23 mouse cellular contexts compared by ENCODE assay signal in the genomic region with DNA sequence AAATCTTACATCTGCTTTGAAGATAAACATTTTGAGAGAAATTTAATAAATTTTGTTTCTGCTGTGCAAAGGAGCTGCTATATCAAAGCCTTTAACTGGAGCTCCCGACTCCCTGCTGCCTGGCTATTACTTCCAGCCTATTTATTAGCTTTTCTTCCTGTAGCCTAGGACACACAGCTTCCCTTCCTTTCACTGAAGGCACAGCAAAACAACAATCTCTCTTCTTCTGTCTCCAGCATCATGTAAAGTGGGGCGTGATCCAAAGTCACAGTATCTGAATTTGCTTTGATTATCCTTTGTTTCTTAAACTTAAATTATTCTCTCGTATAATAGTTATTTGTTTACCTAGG. TPM values are rescaled to one million over a fixed set of nuclear protein-coding genes. Genes with fewer than 3 reads are reported as not detected.
A peak's percentile ranks its signal among the peaks of the same experiment; 100 is the strongest.
DNase-seq lines count a peak whose midpoint lies in the region; ATAC-seq and TF ChIP-seq lines count a peak whose summit lies in the region.
"Had no signal": no experiment of that assay in that cellular context is flagged by ENCODE, and none has a peak within 500 bp of the region (broad histone marks: within the 10 kb centered on the region; RNA-seq: fewer than 3 reads in every experiment).

No protein-coding gene starts in this region.

- 34% methylated on average over 3 of the region's 3 CpGs for WGBS in lung, embryonic 14.5 days

- ATAC-seq in cerebellum, adult (ENCODE audit: insufficient number of reproducible peaks, low FRiP score, low TSS enrichment), result peak; percentile 88
- no peak for ATAC-seq in lung, embryonic 14.5 days (ENCODE audit: insufficient read depth)
- ATAC-seq: hindbrain, embryonic 16.5 days had no signal

- no peak for DNase-seq in cerebellum, postnatal 4 days (ENCODE audit: low spot score in 2 of 2)
- peak; percentile 25 for DNase-seq in lung, embryonic 14.5 days
- no peak for DNase-seq in lung, postnatal 10 days
- peak; percentile 91 for DNase-seq in cerebellum, adult 9-10 months
- DNase-seq in retina, postnatal 1 day, result peak; percentile 86
- no peak for DNase-seq in heart, adult 9 months (ENCODE audit: low spot score in 2 of 2)
- no peak for DNase-seq in T-cell, adult 2 months (ENCODE audit: low spot score)
- DNase-seq: adrenal gland, postnatal 25 days; gastrocnemius, postnatal 14 days; heart, adult 2 months; heart, postnatal 4 days; kidney, adult 11 months; lung, adult 18-20 months; lung, postnatal 36 days; thymus, postnatal 25 days had no signal

- no peaks in the 10 kb centered on the region for H3K27me3 ChIP-seq in lung, embryonic 14.5 days (ENCODE audit: insufficient read depth, low read length)
- H3K27me3 ChIP-seq: heart, embryonic 15.5 days; neural tube, embryonic 12.5 days had no signal

- H3K4me1 ChIP-seq in lung, embryonic 14.5 days (ENCODE audit: insufficient read depth), result no peaks in the 10 kb centered on the region
- H3K4me1 ChIP-seq: heart, embryonic 15.5 days; neural tube, embryonic 12.5 days had no signal

- H3K4me2 ChIP-seq in lung, embryonic 14.5 days, result no peak overlapping the region
- H3K4me2 ChIP-seq: heart, embryonic 15.5 days; liver, embryonic 11.5 days; neural tube, embryonic 12.5 days had no signal

- H3K9ac ChIP-seq in lung, embryonic 14.5 days, result no peak overlapping the region
- H3K9ac ChIP-seq: heart, embryonic 15.5 days; neural tube, embryonic 12.5 days had no signal

- H3K4me3 ChIP-seq in lung, embryonic 14.5 days (ENCODE audit: low read depth, low read length), result no peak overlapping the region
- H3K4me3 ChIP-seq: heart, adult 2 months; heart, embryonic 15.5 days; limb, embryonic 10.5 days; neural tube, embryonic 12.5 days had no signal

- no peak overlapping the region for H3K27ac ChIP-seq in lung, embryonic 14.5 days (ENCODE audit: low read depth)
- H3K27ac ChIP-seq: heart, adult 2 months; heart, embryonic 15.5 days; limb, embryonic 10.5 days; neural tube, embryonic 12.5 days had no signal

- no peaks in the 10 kb centered on the region for H3K36me3 ChIP-seq in lung, embryonic 14.5 days (ENCODE audit: insufficient read depth)
- H3K36me3 ChIP-seq: heart, embryonic 15.5 days; limb, embryonic 10.5 days; neural tube, embryonic 12.5 days had no signal

- H3K9me3 ChIP-seq in lung, embryonic 14.5 days (ENCODE audit: low read depth, low read length), result no peaks in the 10 kb centered on the region
- H3K9me3 ChIP-seq: heart, embryonic 15.5 days; limb, embryonic 10.5 days; neural tube, embryonic 12.5 days had no signal

- no peak for TF ChIP-seq CTCF in lung, embryonic 14.5 days (IDR thresholded peaks at IDR 0.05; ENCODE audit: low read depth)

RNA-seq across cellular contexts. Expression of gene Sptssb, which starts 39.9 kb away (rescaled TPM):
- 9.8 and 10.8 TPM in 2 replicates for polyA plus RNA-seq in lung, embryonic 14.5 days (2014; fragmentation: Nextera tagmentation; extraction: Ambion mirVana)
- polyA plus RNA-seq: forebrain, embryonic 11.5 days; heart, adult 2 months; testis, adult 2 months had no signal

Comparison
In these comparisons a context has a peak if more than half of its experiments do, and no peak if none do; other contexts are left out.
1. DNase-seq: peak in lung, embryonic 14.5 days (single experiment), cerebellum, adult 9-10 months (single experiment) and retina, postnatal 1 day (single experiment); none in cerebellum, postnatal 4 days (0 of 2), lung, postnatal 10 days (single experiment), heart, adult 9 months (0 of 2) and T-cell, adult 2 months (single experiment).